Mouse (Mus musculus) kidney, postnatal 14 days (tissue): ENCODE data around the gene 5730596B20Rik.
A peak's percentile ranks its signal among the peaks of the same experiment; 100 is the strongest.

ENCODE experiments used
- DNase-seq: peaks from one replicate; pipeline ENCODE4 v3.0.0; 2022; ENCODE audit warnings: mixed read lengths

Gene 5730596B20Rik

DNA sequence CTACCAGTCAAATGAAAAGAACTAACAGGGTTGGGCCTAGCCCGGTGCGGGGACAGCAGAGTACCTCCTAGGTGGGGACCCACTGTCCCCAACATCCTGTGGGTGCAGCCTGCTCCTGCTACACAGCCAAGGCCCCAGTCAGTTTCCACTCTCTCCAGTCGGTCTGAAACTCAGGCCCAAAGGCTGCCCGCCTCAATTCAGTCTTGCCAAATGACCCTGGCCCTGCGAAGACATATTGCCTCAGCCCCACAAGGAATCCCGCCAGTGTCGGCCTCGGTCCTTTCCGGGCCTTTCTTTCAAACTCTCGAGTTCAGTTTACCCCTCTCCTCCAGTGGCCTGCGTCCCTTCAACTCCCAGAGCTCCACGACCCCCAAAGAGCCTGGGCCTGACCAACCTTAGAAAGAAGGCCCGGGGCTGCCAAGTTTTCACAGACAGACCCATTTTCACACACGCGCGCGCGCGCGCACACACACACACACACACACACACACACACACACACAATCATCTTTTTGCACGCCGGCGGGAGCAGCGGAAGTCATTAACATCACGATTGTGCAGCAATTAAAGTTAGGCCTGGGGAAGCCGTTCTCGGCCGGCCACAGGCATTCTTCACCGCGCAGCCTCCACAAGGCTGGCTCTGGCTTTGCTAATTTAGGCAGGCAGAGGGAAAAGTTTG, 22.9 kb downstream of the 5730596B20Rik start:
- no peak for DNase-seq

DNA sequence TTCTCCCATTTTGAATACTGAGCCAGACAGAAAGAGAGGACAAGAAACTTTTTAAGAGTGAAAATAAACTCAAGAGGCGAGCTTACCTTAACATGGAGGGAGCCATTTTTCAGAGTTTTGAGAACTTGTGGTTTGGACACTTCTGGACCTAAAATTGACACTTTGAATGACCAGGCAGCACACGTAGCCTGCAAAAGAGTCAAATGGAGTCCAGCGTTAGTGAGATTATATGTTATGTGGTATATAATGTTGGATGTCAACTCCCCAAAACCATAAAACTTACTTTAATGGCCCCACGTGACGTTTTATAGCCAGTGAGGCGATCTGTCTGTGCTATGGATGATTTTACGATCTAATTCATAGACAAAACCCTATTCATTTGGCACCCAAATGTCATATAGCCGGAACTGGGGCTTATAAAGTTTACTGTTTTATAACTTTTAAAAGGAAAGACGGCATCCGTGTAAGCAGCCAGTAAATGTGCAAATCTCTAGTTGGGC, 23.5 kb downstream of the 5730596B20Rik start:
- DNase-seq: no peak

DNA sequence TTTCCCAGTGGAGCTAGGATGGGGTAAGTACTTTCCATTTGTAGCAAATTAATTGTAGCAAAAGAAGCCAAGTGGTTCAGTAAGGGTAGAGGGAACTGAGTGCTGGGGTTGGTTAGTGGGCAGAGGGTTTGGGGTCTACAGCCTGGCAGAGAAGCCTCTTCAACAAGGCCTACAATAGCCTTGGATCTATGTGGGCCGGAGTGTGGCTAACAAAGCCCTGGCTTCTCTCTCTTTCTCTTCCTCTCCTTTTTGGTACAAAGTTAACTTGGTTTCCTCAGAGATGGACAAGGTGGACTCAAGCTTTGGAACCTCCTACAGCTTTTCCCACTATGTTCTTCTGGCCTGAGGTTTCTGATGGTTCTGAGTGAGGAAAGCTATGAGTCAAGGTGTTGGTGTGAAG, 24.0 kb downstream of the 5730596B20Rik start:
- DNase-seq: no peak

DNA sequence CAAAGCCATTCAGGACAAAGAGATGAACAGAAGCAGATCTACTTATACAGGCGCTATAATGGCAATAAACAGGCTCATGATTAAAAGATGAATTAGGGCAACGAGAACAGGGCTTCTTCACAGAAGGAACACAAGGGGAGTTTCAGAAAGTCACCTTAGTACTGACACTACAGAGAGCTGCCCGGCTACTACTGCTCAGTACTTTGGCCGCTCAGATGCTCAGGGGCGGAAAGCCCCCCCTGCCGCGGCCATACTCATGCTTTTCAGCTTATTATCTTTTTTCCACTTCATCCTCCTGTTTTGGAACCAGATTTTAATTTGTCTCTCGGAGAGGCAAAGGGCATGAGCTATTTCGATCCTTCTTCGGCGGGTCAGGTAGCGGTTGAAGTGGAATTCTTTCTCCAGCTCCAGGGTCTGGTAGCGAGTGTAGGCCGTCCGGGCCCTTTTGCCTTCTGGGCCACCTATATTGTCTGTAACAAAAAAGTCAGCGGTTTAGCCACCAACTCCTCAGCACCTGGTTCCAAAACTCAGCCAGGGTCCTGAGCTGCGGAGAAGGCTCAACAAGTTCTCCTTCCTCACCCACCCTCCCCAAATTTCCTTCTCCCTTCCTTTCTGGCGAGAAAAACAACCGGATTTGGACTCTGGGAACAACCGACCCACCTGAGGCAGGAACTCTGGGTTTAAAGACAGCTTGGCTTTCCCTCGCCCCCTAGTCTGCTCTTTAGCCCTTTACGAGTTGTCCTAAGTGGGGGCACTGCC, 25.2 kb downstream of the 5730596B20Rik start:
- DNase-seq: no peak

DNA sequence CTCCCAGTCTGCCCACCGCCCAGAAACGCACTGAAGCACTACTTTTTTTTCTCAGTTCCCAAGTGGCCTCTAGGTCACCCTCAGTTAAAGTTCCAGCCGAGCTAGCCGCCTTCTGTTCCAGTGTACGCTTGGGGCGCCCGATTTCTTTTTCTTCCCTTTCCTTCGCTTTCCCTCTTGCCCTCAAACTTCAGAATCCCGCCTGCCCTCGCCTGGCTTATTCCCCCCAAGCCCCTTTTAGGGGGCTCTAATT, 25.7 kb downstream of the 5730596B20Rik start:
- DNase-seq: peak; percentile 60

DNA sequence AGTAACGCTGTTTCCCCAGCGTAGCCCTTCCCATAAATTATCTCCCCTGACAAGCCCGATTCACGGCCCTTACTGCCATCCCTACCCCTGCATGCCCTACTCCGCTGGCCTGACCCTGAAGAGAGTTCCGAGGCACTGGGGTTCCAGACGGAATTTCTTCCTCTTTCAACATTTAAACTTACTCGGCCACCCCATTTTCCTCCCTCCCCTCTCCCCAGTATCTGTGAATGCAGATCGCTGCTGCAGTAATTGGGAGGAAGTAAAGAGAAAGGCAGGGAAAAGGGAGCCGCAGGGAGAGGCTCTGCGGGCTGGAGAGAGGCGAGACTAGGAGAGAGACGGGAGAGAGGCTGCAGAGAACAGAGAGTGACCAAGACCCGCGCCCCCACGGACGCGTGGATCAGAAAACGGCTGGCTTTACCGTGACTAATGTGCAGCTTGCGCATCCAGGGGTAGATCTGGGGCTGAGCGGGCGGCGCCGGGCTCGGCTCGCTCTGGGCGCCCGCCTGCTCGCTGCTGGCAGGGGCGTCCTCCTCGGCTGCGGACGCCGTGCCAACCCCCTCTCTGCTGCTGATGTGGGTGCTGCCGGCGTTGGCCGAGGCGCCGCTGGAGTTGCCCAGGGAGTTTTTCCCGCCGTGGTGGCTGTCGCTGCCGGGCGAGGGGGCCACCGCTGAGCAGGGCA, 26.2 kb downstream of the 5730596B20Rik start:
- peak; percentile 60 for DNase-seq

DNA sequence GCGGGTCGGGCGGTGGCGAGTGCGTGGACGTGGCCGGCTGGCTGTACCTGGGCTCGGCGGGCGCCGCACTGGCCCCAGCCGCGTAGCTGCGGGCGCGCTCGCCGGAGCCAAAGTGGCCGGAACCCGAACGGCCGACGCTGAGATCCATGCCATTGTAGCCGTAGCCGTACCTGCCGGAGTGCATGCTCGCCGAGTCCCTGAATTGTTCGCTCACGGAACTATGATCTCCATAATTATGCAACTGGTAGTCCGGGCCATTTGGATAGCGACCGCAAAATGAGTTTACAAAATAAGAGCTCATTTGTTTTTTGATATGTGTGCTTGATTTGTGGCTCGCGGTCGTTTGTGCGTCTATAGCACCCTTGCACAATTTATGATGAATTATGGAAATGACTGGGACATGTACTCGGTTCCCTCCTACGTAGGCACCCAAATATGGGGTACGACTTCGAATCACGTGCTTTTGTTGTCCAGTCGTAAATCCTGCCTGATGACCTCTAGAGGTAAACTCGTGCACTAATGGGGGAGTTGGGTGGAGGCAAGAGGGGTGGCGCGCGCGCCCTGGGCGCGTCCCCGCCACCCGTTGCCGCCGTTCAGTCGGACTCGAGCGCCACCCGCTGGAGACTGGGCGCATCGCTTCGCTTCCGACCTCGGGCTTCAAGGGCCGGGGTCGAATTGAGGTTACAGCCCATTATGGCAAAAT, 26.9 kb downstream of the 5730596B20Rik start, which contains the start of gene Hoxa5:
Gene Hoxa5, minus strand, starts transcription at position 538 of the 703 bp plus-strand sequence.
- peak; percentile 94 for DNase-seq

DNA sequence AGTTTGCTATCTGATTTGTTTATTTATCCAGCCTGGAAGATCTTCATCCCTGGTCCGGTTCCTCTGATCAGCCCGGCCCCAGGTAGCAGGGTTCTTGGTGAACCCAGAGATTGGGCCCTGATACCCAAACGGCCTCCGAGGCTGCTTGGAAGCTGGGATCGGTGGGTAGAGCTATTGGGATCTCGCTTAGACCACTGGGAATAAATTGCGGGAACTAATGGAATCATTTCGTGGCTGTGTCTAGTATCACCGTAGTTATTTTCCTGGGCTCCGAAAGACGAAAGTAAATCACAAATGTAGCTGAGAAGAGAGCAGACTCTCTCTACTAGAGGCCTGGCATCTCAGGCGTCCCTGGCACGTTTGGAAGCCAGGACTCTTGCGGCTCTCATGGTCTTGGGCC, 27.9 kb downstream of the 5730596B20Rik start:
- no peak for DNase-seq

DNA sequence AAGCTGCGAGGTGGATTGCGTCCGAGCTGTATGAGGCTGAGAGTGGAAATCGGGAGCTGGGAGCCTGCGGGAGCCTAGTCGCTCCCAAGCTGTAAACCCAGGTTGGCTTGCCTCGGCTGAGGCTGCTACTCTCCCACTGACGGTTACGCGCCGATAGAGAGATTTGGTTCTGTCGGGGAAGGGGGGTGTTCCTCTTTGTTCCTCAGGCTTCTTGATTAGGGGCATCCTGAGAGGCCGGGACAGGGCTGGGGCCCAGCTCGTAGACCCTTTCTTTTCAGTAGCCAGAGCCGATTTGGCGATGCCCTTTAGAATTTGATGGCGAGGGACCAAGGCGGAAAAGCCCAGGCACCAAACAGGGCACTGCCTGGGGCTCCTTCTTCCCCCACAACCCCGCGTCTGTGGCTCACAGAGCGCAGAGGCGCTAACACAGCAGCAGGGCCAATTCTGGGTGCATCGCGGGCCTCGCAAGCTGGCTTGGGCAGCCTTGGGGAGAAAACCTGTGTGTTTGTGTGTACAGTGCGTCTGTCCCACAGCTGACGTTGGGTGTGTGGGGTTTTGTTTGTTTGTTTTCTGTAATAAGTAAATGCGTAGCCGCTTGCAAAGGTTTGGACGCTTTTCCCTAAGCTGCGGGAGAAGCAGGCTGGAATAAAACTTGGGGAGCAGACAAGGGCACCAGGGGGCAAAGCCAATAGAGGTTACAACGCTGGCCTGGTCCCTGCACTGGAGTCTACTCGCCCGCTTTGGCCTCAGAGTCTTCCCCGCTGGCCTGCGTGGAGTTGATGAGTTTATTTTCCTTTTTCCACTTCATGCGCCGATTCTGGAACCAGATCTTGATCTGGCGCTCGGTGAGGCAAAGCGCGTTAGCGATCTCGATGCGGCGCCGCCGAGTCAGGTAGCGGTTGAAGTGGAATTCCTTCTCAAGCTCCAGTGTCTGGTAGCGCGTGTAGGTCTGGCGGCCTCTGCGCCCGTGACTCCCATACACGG, 28.6 kb downstream of the 5730596B20Rik start:
- DNase-seq: no peak

DNA sequence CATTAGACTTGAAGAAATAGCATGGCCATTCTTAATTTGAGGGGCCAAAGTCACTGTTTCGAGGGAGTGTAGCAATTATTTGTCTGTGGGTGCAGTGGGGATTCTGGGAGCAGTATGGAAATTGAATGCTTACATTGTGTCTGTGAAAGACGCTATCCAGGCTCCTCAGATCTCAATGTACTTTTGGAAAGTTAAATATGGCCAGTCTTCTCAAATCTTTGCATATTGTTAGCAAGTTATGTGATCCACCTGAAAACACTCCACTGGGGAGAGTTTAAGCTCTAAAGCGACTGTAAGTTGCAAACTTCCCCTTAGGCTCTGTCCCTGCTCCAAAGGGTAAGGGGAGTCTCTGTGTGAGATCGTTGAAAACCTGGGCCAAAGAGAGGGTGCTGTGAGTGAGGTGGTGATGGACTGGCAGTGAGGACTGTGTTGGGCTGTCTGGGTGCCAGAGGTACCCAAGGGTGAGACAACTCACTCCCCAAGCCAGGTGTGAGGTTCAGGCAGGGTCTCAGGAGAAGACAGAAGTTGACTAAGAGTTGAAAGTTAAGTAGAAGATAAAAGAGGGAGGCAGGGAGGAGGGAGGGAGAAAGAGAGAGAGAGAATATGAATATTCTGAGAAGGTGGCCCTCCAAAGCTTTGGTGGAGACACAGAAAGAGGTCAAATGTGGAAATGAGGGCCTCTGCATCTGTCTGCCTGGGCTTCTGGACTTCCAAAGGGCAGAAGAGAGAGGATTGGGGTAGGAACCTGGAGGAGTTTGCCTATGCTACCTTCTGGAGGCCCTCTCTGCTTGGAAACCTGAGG, 29.8 kb downstream of the 5730596B20Rik start:
- DNase-seq: no peak

DNA sequence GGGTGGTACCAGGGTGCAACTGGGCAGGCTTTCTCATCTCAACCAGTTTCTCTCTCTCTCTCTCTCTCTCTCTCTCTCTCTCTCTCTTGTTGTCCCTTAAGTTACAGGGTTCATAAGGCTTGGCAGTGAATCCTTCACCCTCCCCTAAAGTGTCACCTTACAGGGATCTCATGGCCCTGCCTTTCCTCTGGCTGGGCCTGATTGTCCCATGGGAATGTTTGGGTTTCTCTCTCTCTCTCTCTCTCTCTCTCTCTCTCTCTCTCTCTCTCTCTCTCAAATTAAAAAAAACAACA, 30.3 kb downstream of the 5730596B20Rik start:
- peak; percentile 5 for DNase-seq

DNA sequence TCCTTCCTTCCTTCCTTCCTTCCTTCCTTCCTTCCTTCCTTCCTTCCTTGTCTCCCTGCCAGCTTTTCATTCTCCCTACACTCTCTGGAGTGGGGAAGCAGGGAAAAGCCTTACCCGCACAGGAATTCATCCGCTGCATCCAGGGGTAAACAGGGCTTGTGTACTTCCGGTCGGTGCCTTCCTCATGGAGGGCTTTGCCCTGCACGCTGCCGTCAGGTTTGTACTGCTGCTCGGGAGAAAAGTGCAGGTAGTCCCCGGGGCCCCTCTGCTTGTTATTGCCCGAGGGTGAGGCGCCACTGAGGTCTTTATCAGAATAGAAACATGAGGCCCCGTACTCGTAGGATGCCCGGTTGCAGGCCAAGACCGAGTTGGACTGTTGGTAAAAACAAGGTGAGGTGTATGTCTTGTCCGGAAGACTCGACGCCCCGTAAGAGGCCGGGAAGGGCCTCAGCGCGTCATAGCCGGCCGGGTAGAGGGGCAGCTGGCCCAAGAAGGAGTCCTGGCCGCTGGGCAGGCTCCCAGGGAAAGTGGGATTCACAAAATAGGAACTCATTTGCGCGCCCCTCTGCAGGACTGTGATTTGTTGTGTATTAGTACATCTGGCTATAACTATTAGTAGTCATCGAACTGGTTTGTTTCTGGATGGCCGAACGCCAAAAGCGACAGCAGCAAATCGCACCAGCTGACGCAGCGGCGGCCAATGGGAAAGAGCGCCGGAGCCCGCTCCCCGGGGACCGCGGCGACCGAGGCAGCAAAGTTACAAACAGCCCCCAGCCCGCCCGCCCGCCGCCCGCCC, 31.0 kb downstream of the 5730596B20Rik start, which contains the start of gene Hoxa6:
Gene Hoxa6, minus strand, starts transcription at position 651 of the 796 bp plus-strand sequence.
- peak; percentile 88 for DNase-seq

DNA sequence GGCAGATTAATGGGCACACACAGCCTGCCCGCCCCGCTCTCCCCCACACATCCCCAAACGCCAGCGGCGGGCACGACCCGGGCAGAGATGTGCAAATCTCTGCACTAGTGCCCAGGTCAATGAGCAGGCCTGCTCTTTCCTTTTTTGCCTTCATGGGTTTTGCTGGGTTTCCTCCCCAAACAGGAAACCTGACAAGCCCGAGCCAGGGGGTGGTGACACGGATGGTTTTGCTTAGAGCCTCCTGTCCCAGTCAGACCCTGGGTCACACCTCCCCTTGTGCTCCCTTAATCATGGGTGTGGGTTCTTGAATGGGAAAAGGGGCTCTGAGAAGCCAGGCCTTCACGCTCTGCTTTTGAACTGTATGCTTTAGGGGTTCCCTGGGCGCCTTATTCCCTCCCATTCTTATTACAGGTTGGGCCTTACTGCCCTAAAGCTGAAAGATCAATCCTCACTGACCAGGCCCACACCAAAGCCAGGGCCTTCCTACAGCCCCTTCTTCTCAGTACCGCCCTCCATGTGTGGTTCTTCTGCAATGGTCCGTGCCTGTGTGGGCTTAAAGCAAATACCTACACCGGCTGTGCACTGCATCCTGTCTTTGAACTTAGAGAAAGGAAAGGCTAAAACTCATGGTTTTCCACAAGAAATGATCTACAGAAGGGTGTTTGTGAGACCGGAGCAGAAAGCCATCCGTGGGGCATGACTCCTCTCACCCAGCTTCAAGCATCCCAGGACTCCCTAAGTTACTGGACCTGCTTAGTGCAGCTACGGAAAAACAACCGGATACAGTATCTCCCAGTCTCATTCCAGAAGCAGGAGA, 31.8 kb downstream of the 5730596B20Rik start:
- peak; percentile 16 for DNase-seq

DNA sequence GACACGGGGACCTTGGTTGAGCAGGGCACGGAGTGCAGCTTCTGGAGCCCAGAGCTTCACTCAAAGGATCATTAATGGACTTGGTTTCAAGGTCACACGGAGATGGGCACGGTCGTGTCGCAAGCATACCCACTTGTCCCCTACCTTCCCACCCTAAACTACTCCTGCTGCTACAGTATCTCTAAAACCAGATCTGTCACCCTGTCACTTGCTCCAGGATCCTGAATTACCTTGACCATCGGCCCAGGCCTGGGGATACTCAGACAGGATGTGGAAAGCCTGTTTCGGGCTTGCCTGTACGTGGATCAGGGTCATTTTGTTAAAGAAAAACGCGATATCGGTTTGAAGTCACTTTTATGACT, 32.4 kb downstream of the 5730596B20Rik start:
- peak; percentile 30 for DNase-seq

DNA sequence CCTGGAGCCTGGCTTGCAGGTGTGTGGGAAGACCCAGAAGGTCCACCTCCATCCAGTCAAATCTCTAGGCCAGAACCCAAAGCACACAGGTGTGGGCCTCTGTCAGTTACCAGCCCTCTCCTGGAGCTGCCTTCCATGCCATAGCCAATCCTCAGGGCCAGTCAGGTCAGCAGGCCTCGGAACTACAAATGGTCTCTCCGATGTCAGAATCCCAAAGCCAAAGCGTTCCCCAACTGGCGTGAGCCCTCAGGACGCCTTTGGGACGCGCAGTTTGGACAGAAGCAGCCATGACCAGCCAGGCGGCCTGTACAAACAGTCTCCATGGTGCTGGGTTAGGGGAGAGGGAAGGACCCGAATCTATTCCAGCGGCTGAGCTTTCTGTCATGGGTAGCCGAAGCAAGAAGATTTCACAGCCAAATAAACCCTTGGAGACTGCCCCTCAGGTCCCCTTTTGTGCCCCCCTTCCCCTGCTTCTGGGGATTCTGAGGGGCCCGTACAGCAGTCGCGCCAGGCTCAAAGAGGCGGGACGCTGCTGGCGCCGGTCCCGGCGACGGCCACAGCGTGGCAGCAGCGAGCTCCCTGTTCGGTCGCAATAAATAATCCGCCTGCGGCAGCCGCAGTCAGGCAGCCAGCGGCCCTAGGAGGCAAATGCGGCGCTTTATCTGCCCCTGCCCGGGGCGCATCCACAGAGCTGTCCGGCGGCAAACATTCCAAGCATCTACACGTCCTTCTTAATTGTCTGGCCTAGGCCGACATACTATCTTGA, 34.1 kb downstream of the 5730596B20Rik start:
- peak; percentile 92 for DNase-seq

DNA sequence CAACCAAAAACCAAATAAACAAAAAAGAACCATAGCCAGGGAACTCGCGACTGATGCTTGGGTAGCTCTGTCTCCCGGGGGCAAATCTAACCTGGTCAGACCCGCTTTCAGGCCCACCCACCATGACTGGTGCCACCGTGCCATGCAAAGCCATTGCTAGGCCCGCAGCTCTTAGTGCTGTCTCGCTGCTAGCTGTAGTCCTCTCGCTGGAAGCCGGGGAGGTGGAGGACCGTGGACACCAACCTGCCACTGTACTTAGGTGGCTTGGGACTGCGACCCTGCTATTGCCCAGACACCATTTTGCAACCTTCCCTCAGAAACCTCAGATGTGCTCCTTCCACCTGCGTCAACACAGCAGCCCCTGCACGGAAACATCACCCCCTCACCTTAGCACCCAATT, 34.7 kb downstream of the 5730596B20Rik start:
- no peak for DNase-seq

DNA sequence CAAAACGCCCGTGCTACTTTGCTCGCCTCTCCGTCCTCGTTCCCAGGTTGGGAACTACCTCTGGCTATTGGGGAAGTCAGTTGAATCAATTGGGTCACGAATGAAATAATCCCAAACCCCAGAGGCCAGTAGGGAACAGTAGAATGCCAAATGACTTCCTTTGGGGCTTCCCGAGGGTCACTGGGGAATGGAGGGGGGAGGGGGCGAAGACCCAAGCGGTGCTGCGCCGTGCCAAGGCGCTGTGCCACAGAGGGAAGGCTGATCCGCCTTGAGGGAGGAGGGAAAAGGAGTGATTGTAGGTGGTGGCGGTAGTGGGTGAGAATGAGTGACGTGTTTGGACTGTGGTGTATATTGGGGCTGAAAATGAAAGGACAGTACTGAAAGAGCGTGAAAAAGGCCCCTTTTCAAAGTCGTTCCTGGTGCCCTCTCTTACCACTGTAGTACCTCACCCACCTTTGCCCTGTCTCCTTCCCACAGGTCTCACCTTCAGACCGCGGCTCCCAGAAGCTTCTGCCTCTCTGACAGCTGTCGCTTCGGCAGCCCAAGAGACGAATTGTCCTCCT, 35.3 kb downstream of the 5730596B20Rik start:
- peak; percentile 81 for DNase-seq
